Mouse (Mus musculus) limb, embryonic 15.5 days (tissue): Measurements from ENCODE around the gene Clybl. TPM values are rescaled to one million over a fixed set of nuclear protein-coding genes. Genes with fewer than 3 reads are reported as not detected.

ENCODE experiments used
- ATAC-seq: fragments of 200-750 bp; cut with Nextera tagmentation; 2 replicates; pipeline ENCODE4 v1.8.0; 2017; ENCODE audit warnings: low read depth, moderate TSS enrichment; ENCODE audit not compliant: insufficient number of reproducible peaks, low FRiP score, low TSS enrichment
- H3K27ac ChIP-seq: fragments of 300-500 bp; sonication (generic); 2 replicates; pipeline ENCODE4 v1.5.1; 2015; ENCODE audit warnings: moderate library complexity, mild to moderate bottlenecking, inconsistent platforms
- H3K27me3 ChIP-seq: fragments of 300-500 bp; sonication (generic); 2 replicates; pipeline ENCODE4 v1.6.1; 2015; ENCODE audit warnings: inconsistent platforms
- H3K36me3 ChIP-seq: fragments of 300-500 bp; sonication (generic); 2 replicates; pipeline ENCODE4 v1.6.1; 2015; ENCODE audit warnings: inconsistent platforms
- H3K4me1 ChIP-seq: fragments of 300-500 bp; sonication (generic); 2 replicates; pipeline ENCODE4 v1.6.1; 2015; ENCODE audit warnings: inconsistent platforms
- H3K4me2 ChIP-seq: fragments of 300-500 bp; sonication (generic); 2 replicates; pipeline ENCODE4 v1.6.1; 2015; ENCODE audit warnings: mild to moderate bottlenecking, inconsistent platforms
- H3K4me3 ChIP-seq: fragments of 300-500 bp; sonication (generic); 2 replicates; pipeline ENCODE4 v1.5.1; 2015; ENCODE audit warnings: mild to moderate bottlenecking, inconsistent platforms
- H3K9ac ChIP-seq: fragments of 300-500 bp; sonication (generic); 2 replicates; pipeline ENCODE4 v1.6.1; 2015; ENCODE audit warnings: inconsistent platforms
- H3K9me3 ChIP-seq: fragments of 300-500 bp; sonication (generic); 2 replicates; pipeline ENCODE4 v1.6.1; 2016; ENCODE audit warnings: inconsistent platforms
- WGBS: fragments of 180-500 bp; shearing (Covaris S2); methylation state at CpG from one replicate; pipeline ENCODE4 v1.1.7; 2015; 5-methylcytosine and 5-hydroxymethylcytosine counted together
- polyA plus RNA-seq: library from polyadenylated mRNA; unstranded; fragments of >200 nt; fragmentation: Nextera tagmentation; extraction: Ambion mirVana; gene quantifications from 2 replicates; pipeline ENCODE4 v1.2.1, GENCODE M21; 2015

Clybl gene
- polyA plus RNA-seq, 1 experiment from 2014 or later, result 19.0 TPM

- Histone ChIP-seq H3K9me3 (no peaks in the 10 kb centered on the region), H3K4me1 (no peaks in the 10 kb centered on the region), H3K4me3 (no peak overlapping the region), H3K4me2 (no peak overlapping the region), H3K27ac (no peak overlapping the region), H3K27me3 (peaks cover 49% of the 10 kb centered on the region), H3K9ac (no peak overlapping the region), H3K36me3 (no peaks in the 10 kb centered on the region)
- WGBS, result 91% methylated on average over 5 of the region's 5 CpGs
- no peak for ATAC-seq
Measured at GRCm38 (mm10) chr14:122385758-122386157, 204.3 kb downstream of the Clybl start.

- H3K27me3 ChIP-seq, result peaks cover 47% of the 10 kb centered on the region
- no peaks in the 10 kb centered on the region for H3K36me3 ChIP-seq
- H3K4me2 ChIP-seq, result no peak overlapping the region
- no peak overlapping the region for H3K27ac ChIP-seq
- 53% methylated on average over 17 of the region's 17 CpGs for WGBS
- ATAC-seq, result no peak
- H3K4me3 ChIP-seq, result no peak overlapping the region
- H3K9me3 ChIP-seq, result no peaks in the 10 kb centered on the region
- no peaks in the 10 kb centered on the region for H3K4me1 ChIP-seq
- H3K9ac ChIP-seq, result no peak overlapping the region
Measured at GRCm38 (mm10) chr14:122386281-122387130, 205.0 kb downstream of the Clybl start.

GRCm38 (mm10) chr14:122387781-122388180 lies 206.3 kb downstream of the Clybl start:
- no peak for ATAC-seq
- Histone ChIP-seq H3K4me2 (no peak overlapping the region), H3K9me3 (no peaks in the 10 kb centered on the region), H3K4me3 (no peak overlapping the region), H3K27ac (no peak overlapping the region), H3K4me1 (no peaks in the 10 kb centered on the region), H3K9ac (no peak overlapping the region), H3K36me3 (no peaks in the 10 kb centered on the region), H3K27me3 (peaks cover 55% of the 10 kb centered on the region)
- WGBS, result 74% methylated on average over 5 of the region's 5 CpGs

- Histone ChIP-seq H3K4me2 (no peak overlapping the region), H3K36me3 (no peaks in the 10 kb centered on the region), H3K9ac (no peak overlapping the region), H3K27ac (no peak overlapping the region), H3K9me3 (no peaks in the 10 kb centered on the region), H3K4me3 (no peak overlapping the region), H3K4me1 (no peaks in the 10 kb centered on the region), H3K27me3 (peaks cover 55% of the 10 kb centered on the region)
- no peak for ATAC-seq
- 38% methylated on average over 19 of the region's 19 CpGs for WGBS
Measured at GRCm38 (mm10) chr14:122388431-122389031, 207.0 kb downstream of the Clybl start.

- H3K4me2 ChIP-seq, result no peak overlapping the region
- ATAC-seq, result no peak
- H3K9me3 ChIP-seq, result no peaks in the 10 kb centered on the region
- WGBS, result 86% methylated on average over 13 of the region's 13 CpGs
- no peaks in the 10 kb centered on the region for H3K36me3 ChIP-seq
- H3K27me3 ChIP-seq, result peaks cover 48% of the 10 kb centered on the region
- no peak overlapping the region for H3K4me3 ChIP-seq
- no peak overlapping the region for H3K27ac ChIP-seq
- no peak overlapping the region for H3K9ac ChIP-seq
- no peaks in the 10 kb centered on the region for H3K4me1 ChIP-seq
Measured at GRCm38 (mm10) chr14:122389684-122390370, 208.3 kb downstream of the Clybl start.

GRCm38 (mm10) chr14:122390935-122391334 lies 209.4 kb downstream of the Clybl start:
- peaks cover 39% of the 10 kb centered on the region for H3K27me3 ChIP-seq
- H3K4me1 ChIP-seq, result no peaks in the 10 kb centered on the region
- no peak overlapping the region for H3K4me3 ChIP-seq

GRCm38 (mm10) chr14:122393119-122393518 lies 211.6 kb downstream of the Clybl start:
- Histone ChIP-seq H3K27me3 (peaks cover 27% of the 10 kb centered on the region), H3K36me3 (no peaks in the 10 kb centered on the region), H3K27ac (no peak overlapping the region), H3K4me1 (no peaks in the 10 kb centered on the region), H3K9ac (no peak overlapping the region), H3K4me3 (no peak overlapping the region), H3K9me3 (no peaks in the 10 kb centered on the region), H3K4me2 (no peak overlapping the region)
- WGBS, result 75% methylated on average over 1 of the region's 1 CpGs
- no peak for ATAC-seq

More at GRCm38 (mm10) chr14:122390935-122391334, 209.4 kb downstream of the Clybl start:
- no peak overlapping the region for H3K27ac ChIP-seq
- H3K9me3 ChIP-seq, result no peaks in the 10 kb centered on the region
- H3K4me2 ChIP-seq, result no peak overlapping the region
- no peaks in the 10 kb centered on the region for H3K36me3 ChIP-seq
- no peak for ATAC-seq
- no peak overlapping the region for H3K9ac ChIP-seq
- WGBS, result 35% methylated on average over 4 of the region's 4 CpGs

GRCm38 (mm10) chr14:122398676-122399075 lies 217.2 kb downstream of the Clybl start:
- H3K4me3 ChIP-seq, result no peak overlapping the region
- H3K36me3 ChIP-seq, result no peaks in the 10 kb centered on the region
- H3K27ac ChIP-seq, result no peak overlapping the region
- ATAC-seq, result no peak
- no peaks in the 10 kb centered on the region for H3K9me3 ChIP-seq
- H3K4me2 ChIP-seq, result no peak overlapping the region
- 67% methylated on average over 4 of the region's 4 CpGs for WGBS
- peaks cover 25% of the 10 kb centered on the region for H3K27me3 ChIP-seq
- no peaks in the 10 kb centered on the region for H3K4me1 ChIP-seq
- H3K9ac ChIP-seq, result no peak overlapping the region

GRCm38 (mm10) chr14:122399906-122400305 lies 218.4 kb downstream of the Clybl start:
- H3K4me3 ChIP-seq, result no peak overlapping the region
- no peak for ATAC-seq
- 52% methylated on average over 5 of the region's 5 CpGs for WGBS
- no peak overlapping the region for H3K27ac ChIP-seq
- no peak overlapping the region for H3K4me2 ChIP-seq
- no peaks in the 10 kb centered on the region for H3K4me1 ChIP-seq
- no peaks in the 10 kb centered on the region for H3K36me3 ChIP-seq
- H3K27me3 ChIP-seq, result peaks cover 37% of the 10 kb centered on the region
- H3K9ac ChIP-seq, result no peak overlapping the region
- no peaks in the 10 kb centered on the region for H3K9me3 ChIP-seq

GRCm38 (mm10) chr14:122401886-122402285 lies 220.4 kb downstream of the Clybl start:
- H3K36me3 ChIP-seq, result no peaks in the 10 kb centered on the region
- WGBS, result 61% methylated on average over 11 of the region's 11 CpGs
- H3K4me3 ChIP-seq, result no peak overlapping the region
- ATAC-seq, result no peak
- no peak overlapping the region for H3K27ac ChIP-seq
- H3K4me1 ChIP-seq, result peaks cover 13% of the 10 kb centered on the region
- peaks cover 57% of the 10 kb centered on the region for H3K27me3 ChIP-seq
- no peak overlapping the region for H3K4me2 ChIP-seq
- H3K9me3 ChIP-seq, result no peaks in the 10 kb centered on the region
- no peak overlapping the region for H3K9ac ChIP-seq

GRCm38 (mm10) chr14:122402716-122403258 lies 221.3 kb downstream of the Clybl start:
- Histone ChIP-seq H3K36me3 (no peaks in the 10 kb centered on the region), H3K4me1 (peaks cover 17% of the 10 kb centered on the region), H3K4me2 (no peak overlapping the region), H3K9me3 (no peaks in the 10 kb centered on the region), H3K27ac (no peak overlapping the region), H3K4me3 (no peak overlapping the region), H3K27me3 (peaks cover 65% of the 10 kb centered on the region), H3K9ac (no peak overlapping the region)
- ATAC-seq, result no peak
- WGBS, result 57% methylated on average over 12 of the region's 12 CpGs
